Mouse (Mus musculus): ENCODE measurements at regions not wholly inside any gene's neighbourhood (a gene's known extent, or its start where the extent isn't known, plus 50 kb on each side); places are given as distances from the start of the nearest gene placed in this dataset.

- no peaks in the 10 kb centered on the region for H3K27me3 ChIP-seq (ENCODE audit: insufficient read depth, low read length)
- no peak overlapping the region for H3K9ac ChIP-seq (ENCODE audit: low read depth, low read length)
- TF ChIP-seq CTCF (IDR thresholded peaks at IDR 0.05; ENCODE audit: low read depth) = no peak
- H3K36me3 ChIP-seq (ENCODE audit: insufficient read depth, low read length) = no peaks in the 10 kb centered on the region
- no peak overlapping the region for H3K4me3 ChIP-seq (replicated peaks; ENCODE audit: low read depth, low read length)
- no peak overlapping the region for H3K27ac ChIP-seq
- WGBS = 56% methylated on average over 10 of the region's 10 CpGs
- H3K4me2 ChIP-seq (ENCODE audit: low read length) = no peak overlapping the region
- DNase-seq (ENCODE audit: low spot score) (peak; percentile 4), ATAC-seq (replicated peaks; ENCODE audit: low FRiP score, low read depth) (no peak)
- no peaks in the 10 kb centered on the region for H3K4me1 ChIP-seq (replicated peaks; ENCODE audit: insufficient read depth, low read length)
- H3K9me3 ChIP-seq (replicated peaks; ENCODE audit: low read length) = no peaks in the 10 kb centered on the region
Observed at GRCm38 (mm10) chr7:95834236-95834919, 336.7 kb upstream of the Tenm4 start.

- 66% methylated on average over 2 of the region's 2 CpGs for WGBS
- no peak for ATAC-seq (replicated peaks; ENCODE audit: low FRiP score, low read depth)
Observed at GRCm38 (mm10) chr7:95840476-95840875, 330.6 kb upstream of the Tenm4 start.

GRCm38 (mm10) chr7:95849874-95850273, 321.2 kb upstream of the Tenm4 start:
- WGBS = 88% methylated on average over 2 of the region's 2 CpGs
- no peaks in the 10 kb centered on the region for H3K36me3 ChIP-seq (ENCODE audit: insufficient read depth, low read length)
- H3K9ac ChIP-seq (ENCODE audit: low read depth, low read length) = no peak overlapping the region
- no peak for TF ChIP-seq CTCF (IDR thresholded peaks at IDR 0.05; ENCODE audit: low read depth)
- no peaks in the 10 kb centered on the region for H3K27me3 ChIP-seq (ENCODE audit: insufficient read depth, low read length)
- no peaks in the 10 kb centered on the region for H3K4me1 ChIP-seq (replicated peaks; ENCODE audit: insufficient read depth, low read length)
- H3K27ac ChIP-seq = no peak overlapping the region
- DNase-seq (ENCODE audit: low spot score) (no peak), ATAC-seq (replicated peaks; ENCODE audit: low FRiP score, low read depth) (no peak)
- H3K4me2 ChIP-seq (ENCODE audit: low read length) = no peak overlapping the region
- H3K9me3 ChIP-seq (replicated peaks; ENCODE audit: low read length) = no peaks in the 10 kb centered on the region
- no peak overlapping the region for H3K4me3 ChIP-seq (replicated peaks; ENCODE audit: low read depth, low read length)

More at GRCm38 (mm10) chr7:95840476-95840875, 330.6 kb upstream of the Tenm4 start:
- no peaks in the 10 kb centered on the region for H3K36me3 ChIP-seq (ENCODE audit: insufficient read depth, low read length)
- TF ChIP-seq CTCF (IDR thresholded peaks at IDR 0.05; ENCODE audit: low read depth) = no peak
- no peaks in the 10 kb centered on the region for H3K4me1 ChIP-seq (replicated peaks; ENCODE audit: insufficient read depth, low read length)
- no peak for DNase-seq (ENCODE audit: low spot score)
- no peak overlapping the region for H3K27ac ChIP-seq
- no peak overlapping the region for H3K4me2 ChIP-seq (ENCODE audit: low read length)
- no peak overlapping the region for H3K9ac ChIP-seq (ENCODE audit: low read depth, low read length)
- H3K27me3 ChIP-seq (ENCODE audit: insufficient read depth, low read length) = no peaks in the 10 kb centered on the region
- no peak overlapping the region for H3K4me3 ChIP-seq (replicated peaks; ENCODE audit: low read depth, low read length)
- no peaks in the 10 kb centered on the region for H3K9me3 ChIP-seq (replicated peaks; ENCODE audit: low read length)

- Histone ChIP-seq H3K4me2 (ENCODE audit: low read length) (no peak overlapping the region), H3K9ac (ENCODE audit: low read depth, low read length) (no peak overlapping the region), H3K4me1 (replicated peaks; ENCODE audit: insufficient read depth, low read length) (no peaks in the 10 kb centered on the region), H3K27me3 (ENCODE audit: insufficient read depth, low read length) (no peaks in the 10 kb centered on the region), H3K9me3 (replicated peaks; ENCODE audit: low read length) (no peaks in the 10 kb centered on the region), H3K4me3 (replicated peaks; ENCODE audit: low read depth, low read length) (no peak overlapping the region), H3K36me3 (ENCODE audit: insufficient read depth, low read length) (no peaks in the 10 kb centered on the region), H3K27ac (no peak overlapping the region)
- ATAC-seq (replicated peaks; ENCODE audit: low FRiP score, low read depth) = no peak
- TF ChIP-seq CTCF (IDR thresholded peaks at IDR 0.05; ENCODE audit: low read depth) = no peak
- 83% methylated on average over 6 of the region's 6 CpGs for WGBS
- DNase-seq (ENCODE audit: low spot score) = no peak
Observed at GRCm38 (mm10) chr7:95852630-95853029, 318.4 kb upstream of the Tenm4 start.

GRCm38 (mm10) chr7:95853225-95853812, 317.7 kb upstream of the Tenm4 start:
- Histone ChIP-seq H3K4me2 (ENCODE audit: low read length) (no peak overlapping the region), H3K27me3 (ENCODE audit: insufficient read depth, low read length) (no peaks in the 10 kb centered on the region), H3K4me3 (replicated peaks; ENCODE audit: low read depth, low read length) (no peak overlapping the region), H3K9ac (ENCODE audit: low read depth, low read length) (no peak overlapping the region), H3K36me3 (ENCODE audit: insufficient read depth, low read length) (no peaks in the 10 kb centered on the region), H3K27ac (no peak overlapping the region), H3K9me3 (replicated peaks; ENCODE audit: low read length) (no peaks in the 10 kb centered on the region), H3K4me1 (replicated peaks; ENCODE audit: insufficient read depth, low read length) (no peaks in the 10 kb centered on the region)
- no peak for TF ChIP-seq CTCF (IDR thresholded peaks at IDR 0.05; ENCODE audit: low read depth)
- DNase-seq (ENCODE audit: low spot score) (no peak), ATAC-seq (replicated peaks; ENCODE audit: low FRiP score, low read depth) (no peak)
- 59% methylated on average over 6 of the region's 6 CpGs for WGBS

- H3K9me3 ChIP-seq (replicated peaks; ENCODE audit: low read length) = no peaks in the 10 kb centered on the region
- peak; percentile 10 for DNase-seq (ENCODE audit: low spot score)
- TF ChIP-seq CTCF (IDR thresholded peaks at IDR 0.05; ENCODE audit: low read depth) = peak; percentile 62
Observed at GRCm38 (mm10) chr7:95858247-95858646, 312.8 kb upstream of the Tenm4 start.

More at GRCm38 (mm10) chr7:95858247-95858646, 312.8 kb upstream of the Tenm4 start:
- no peak overlapping the region for H3K4me2 ChIP-seq (ENCODE audit: low read length)
- H3K27ac ChIP-seq = no peak overlapping the region
- no peaks in the 10 kb centered on the region for H3K4me1 ChIP-seq (replicated peaks; ENCODE audit: insufficient read depth, low read length)
- no peaks in the 10 kb centered on the region for H3K36me3 ChIP-seq (ENCODE audit: insufficient read depth, low read length)
- H3K4me3 ChIP-seq (replicated peaks; ENCODE audit: low read depth, low read length) = no peak overlapping the region
- no peak for ATAC-seq (replicated peaks; ENCODE audit: low FRiP score, low read depth)
- H3K9ac ChIP-seq (ENCODE audit: low read depth, low read length) = no peak overlapping the region
- H3K27me3 ChIP-seq (ENCODE audit: insufficient read depth, low read length) = no peaks in the 10 kb centered on the region

All from kidney, postnatal 0 days (tissue).